Comparison of ENCODE assay signal across 10 mouse cellular contexts in genomic region chr17:68607691-68608090, GRCm38 (mm10).
DNase-seq lines count a peak whose midpoint lies in the region; ATAC-seq and TF ChIP-seq lines count a peak whose summit lies in the region.
"Had no signal": no experiment of that assay in that cellular context is flagged by ENCODE, and none has a peak within 500 bp of the region (broad histone marks: within the 10 kb centered on the region; RNA-seq: fewer than 3 reads in every experiment).

No protein-coding gene starts in this region.

- H3K4me2 ChIP-seq in neural tube, embryonic 11.5 days (ENCODE audit: low read depth) = no peak overlapping the region

- H3K9ac ChIP-seq in neural tube, embryonic 11.5 days (ENCODE audit: low read length) = no peak overlapping the region

- no peak for ATAC-seq in neural tube, embryonic 11.5 days (ENCODE audit: insufficient read depth, low FRiP score, low TSS enrichment)

- no peaks in the 10 kb centered on the region for H3K36me3 ChIP-seq in neural tube, embryonic 11.5 days (ENCODE audit: control insufficient read depth, insufficient read depth, low read length)

- DNase-seq in adrenal gland, adult 8-10 months = peak; percentile 4
- DNase-seq in adrenal gland, adult 2 months = no peak
- DNase-seq in left cerebral cortex, postnatal 4 days = peak; percentile 13
- DNase-seq in left cerebral cortex, adult 8-10 months (ENCODE audit: low spot score in 2 of 2) = no peak
- DNase-seq in adrenal gland, postnatal 36 days = peak; percentile 34 to 61
- DNase-seq in neural tube, embryonic 11.5 days (ENCODE audit: low spot score) = peak; percentile 61
- no peak for DNase-seq in left cerebral cortex, adult 2 months (ENCODE audit: extremely low spot score in 1 of 2, low spot score in 2 of 2)
- no peak for DNase-seq in urinary bladder, adult 18-20 months (ENCODE audit: low spot score in 2 of 2)
- DNase-seq: cerebellum, adult 8-10 months; right cerebral cortex, postnatal 14 days had no signal

- no peaks in the 10 kb centered on the region for H3K27me3 ChIP-seq in neural tube, embryonic 11.5 days (ENCODE audit: control insufficient read depth, insufficient read depth, low read length)

- no peak overlapping the region for H3K27ac ChIP-seq in neural tube, embryonic 11.5 days (ENCODE audit: low read depth, low read length)
- H3K27ac ChIP-seq in left cerebral cortex, adult 2 months = no peak overlapping the region

- WGBS in neural tube, embryonic 11.5 days = 55% methylated on average over 6 of the region's 6 CpGs

- no peak overlapping the region for H3K4me3 ChIP-seq in neural tube, embryonic 11.5 days (ENCODE audit: low read depth, low read length)
- no peak overlapping the region for H3K4me3 ChIP-seq in left cerebral cortex, adult 2 months

- no peaks in the 10 kb centered on the region for H3K4me1 ChIP-seq in neural tube, embryonic 11.5 days (ENCODE audit: control insufficient read depth, insufficient read depth, low read length)

- no peak for TF ChIP-seq CTCF in left cerebral cortex, adult 2 months (IDR thresholded peaks at IDR 0.05)

- intact Hi-C loops in left cerebral cortex, postnatal 4 days (cut with DNase I) = no loop called here
- intact Hi-C loops in left cerebral cortex, adult 2 months (cut with DNase I) = no loop called here

- H3K9me3 ChIP-seq in neural tube, embryonic 11.5 days (ENCODE audit: control insufficient read depth, low read length) = no peaks in the 10 kb centered on the region

Comparison
In these comparisons a context has a peak if more than half of its experiments do, and no peak if none do; other contexts are left out.
1. DNase-seq: peak in adrenal gland, adult 8-10 months (single experiment), left cerebral cortex, postnatal 4 days (single experiment), adrenal gland, postnatal 36 days (2 of 2) and neural tube, embryonic 11.5 days (single experiment); none in adrenal gland, adult 2 months (single experiment), left cerebral cortex, adult 8-10 months (0 of 2), left cerebral cortex, adult 2 months (0 of 2) and urinary bladder, adult 18-20 months (0 of 2).